Mouse (Mus musculus): Measurements from ENCODE around the gene Ak5. TPM values are rescaled to one million over a fixed set of nuclear protein-coding genes. Genes with fewer than 3 reads are reported as not detected.

Gene Ak5
- total and polyA plus RNA-seq, 2 experiments from 2014 or later = 14.6 to 27.2 TPM

GRCm38 (mm10) chr3:152507900-152508299 is 160.3 kb downstream of the Ak5 start:
- H3K4me2 ChIP-seq (ENCODE audit: low read depth) = no peak overlapping the region
- no peaks in the 10 kb centered on the region for H3K4me1 ChIP-seq (ENCODE audit: insufficient read depth)
- no peaks in the 10 kb centered on the region for H3K9me3 ChIP-seq (ENCODE audit: low read length)
- ATAC-seq (no peak), DNase-seq (no peak)
- H3K27ac ChIP-seq (ENCODE audit: low read depth, low read length) = no peak overlapping the region
- WGBS = 82% methylated on average over 8 of the region's 8 CpGs
- H3K36me3 ChIP-seq (ENCODE audit: insufficient read depth) = no peaks in the 10 kb centered on the region
- no peak for TF ChIP-seq CTCF (IDR thresholded peaks at IDR 0.05; ENCODE audit: low read depth)
- no peak overlapping the region for H3K9ac ChIP-seq
- no peak overlapping the region for H3K4me3 ChIP-seq (ENCODE audit: low read depth, low read length)
- no peaks in the 10 kb centered on the region for H3K27me3 ChIP-seq (ENCODE audit: insufficient read depth, low read length)

- H3K4me1 ChIP-seq (ENCODE audit: insufficient read depth) = peaks cover 8% of the 10 kb centered on the region; the same call in 1 of the 2 replicates
- H3K4me2 ChIP-seq (ENCODE audit: low read depth) = no peak overlapping the region
- no peak overlapping the region for H3K9ac ChIP-seq
- no peaks in the 10 kb centered on the region for H3K27me3 ChIP-seq (ENCODE audit: insufficient read depth, low read length)
- no peak overlapping the region for H3K27ac ChIP-seq (ENCODE audit: low read depth, low read length)
- H3K4me3 ChIP-seq (ENCODE audit: low read depth, low read length) = no peak overlapping the region
- no peaks in the 10 kb centered on the region for H3K36me3 ChIP-seq (ENCODE audit: insufficient read depth)
- no peak for ATAC-seq
- no peak for TF ChIP-seq CTCF (IDR thresholded peaks at IDR 0.05; ENCODE audit: low read depth)
- no peak for DNase-seq
- no peaks in the 10 kb centered on the region for H3K9me3 ChIP-seq (ENCODE audit: low read length)
- 70% methylated on average over 2 of the region's 2 CpGs for WGBS
Measured at GRCm38 (mm10) chr3:152498968-152499696, 169.0 kb downstream of the Ak5 start.

GRCm38 (mm10) chr3:152497842-152498241 is 170.3 kb downstream of the Ak5 start:
- Histone ChIP-seq H3K4me2 (ENCODE audit: low read depth) (no peak overlapping the region), H3K4me3 (ENCODE audit: low read depth, low read length) (no peak overlapping the region), H3K4me1 (ENCODE audit: insufficient read depth) (peaks cover 8% of the 10 kb centered on the region; the same call in 1 of the 2 replicates), H3K27ac (ENCODE audit: low read depth, low read length) (no peak overlapping the region), H3K27me3 (ENCODE audit: insufficient read depth, low read length) (no peaks in the 10 kb centered on the region), H3K9ac (no peak overlapping the region), H3K9me3 (ENCODE audit: low read length) (no peaks in the 10 kb centered on the region), H3K36me3 (ENCODE audit: insufficient read depth) (no peaks in the 10 kb centered on the region)
- DNase-seq = no peak
- ATAC-seq = no peak
- no peak for TF ChIP-seq CTCF (IDR thresholded peaks at IDR 0.05; ENCODE audit: low read depth)
- WGBS = 86% methylated on average over 2 of the region's 2 CpGs

GRCm38 (mm10) chr3:152497084-152497483 is 171.1 kb downstream of the Ak5 start:
- Histone ChIP-seq H3K36me3 (ENCODE audit: insufficient read depth) (no peaks in the 10 kb centered on the region), H3K9me3 (ENCODE audit: low read length) (no peaks in the 10 kb centered on the region), H3K27ac (ENCODE audit: low read depth, low read length) (no peak overlapping the region), H3K4me2 (ENCODE audit: low read depth) (no peak overlapping the region), H3K9ac (no peak overlapping the region), H3K4me1 (ENCODE audit: insufficient read depth) (peaks cover 8% of the 10 kb centered on the region; the same call in 1 of the 2 replicates), H3K27me3 (ENCODE audit: insufficient read depth, low read length) (no peaks in the 10 kb centered on the region), H3K4me3 (ENCODE audit: low read depth, low read length) (no peak overlapping the region)
- WGBS = 71% methylated on average over 7 of the region's 7 CpGs
- DNase-seq = no peak
- no peak for TF ChIP-seq CTCF (IDR thresholded peaks at IDR 0.05; ENCODE audit: low read depth)
- no peak for ATAC-seq

GRCm38 (mm10) chr3:152495415-152495898 is 172.7 kb downstream of the Ak5 start:
- Histone ChIP-seq H3K36me3 (ENCODE audit: insufficient read depth) (no peaks in the 10 kb centered on the region), H3K4me3 (ENCODE audit: low read depth, low read length) (no peak overlapping the region), H3K27ac (ENCODE audit: low read depth, low read length) (no peak overlapping the region), H3K9ac (no peak overlapping the region), H3K4me1 (ENCODE audit: insufficient read depth) (peaks cover 8% of the 10 kb centered on the region; the same call in 1 of the 2 replicates), H3K9me3 (ENCODE audit: low read length) (no peaks in the 10 kb centered on the region), H3K4me2 (ENCODE audit: low read depth) (no peak overlapping the region), H3K27me3 (ENCODE audit: insufficient read depth, low read length) (no peaks in the 10 kb centered on the region)
- no peak for DNase-seq
- WGBS = 37% methylated on average over 8 of the region's 8 CpGs
- peak; percentile 61 for ATAC-seq
- TF ChIP-seq CTCF (IDR thresholded peaks at IDR 0.05; ENCODE audit: low read depth) = no peak

- no peak for TF ChIP-seq CTCF (IDR thresholded peaks at IDR 0.05; ENCODE audit: low read depth)
- no peak overlapping the region for H3K27ac ChIP-seq (ENCODE audit: low read depth, low read length)
- no peak overlapping the region for H3K4me2 ChIP-seq (ENCODE audit: low read depth)
- DNase-seq (no peak), ATAC-seq (peak; percentile 61; the same call in 1 of the 2 replicates)
- H3K4me3 ChIP-seq (ENCODE audit: low read depth, low read length) = no peak overlapping the region
- H3K4me1 ChIP-seq (ENCODE audit: insufficient read depth) = peaks cover 8% of the 10 kb centered on the region; the same call in 1 of the 2 replicates
- no peaks in the 10 kb centered on the region for H3K9me3 ChIP-seq (ENCODE audit: low read length)
- 44% methylated on average over 12 of the region's 12 CpGs for WGBS
- H3K27me3 ChIP-seq (ENCODE audit: insufficient read depth, low read length) = no peaks in the 10 kb centered on the region
- no peak overlapping the region for H3K9ac ChIP-seq
- H3K36me3 ChIP-seq (ENCODE audit: insufficient read depth) = no peaks in the 10 kb centered on the region
Measured at GRCm38 (mm10) chr3:152494667-152495360, 173.3 kb downstream of the Ak5 start.

- no peak overlapping the region for H3K27ac ChIP-seq (ENCODE audit: low read depth, low read length)
- no peak overlapping the region for H3K4me3 ChIP-seq (ENCODE audit: low read depth, low read length)
- 43% methylated on average over 2 of the region's 2 CpGs for WGBS
- no peak overlapping the region for H3K9ac ChIP-seq
- peak; percentile 65; the same call in 1 of the 2 replicates for ATAC-seq
- no peaks in the 10 kb centered on the region for H3K9me3 ChIP-seq (ENCODE audit: low read length)
- H3K36me3 ChIP-seq (ENCODE audit: insufficient read depth) = no peaks in the 10 kb centered on the region
- DNase-seq = no peak
- no peak for TF ChIP-seq CTCF (IDR thresholded peaks at IDR 0.05; ENCODE audit: low read depth)
- H3K4me1 ChIP-seq (ENCODE audit: insufficient read depth) = peaks cover 8% of the 10 kb centered on the region; the same call in 1 of the 2 replicates
- H3K4me2 ChIP-seq (ENCODE audit: low read depth) = no peak overlapping the region
- no peaks in the 10 kb centered on the region for H3K27me3 ChIP-seq (ENCODE audit: insufficient read depth, low read length)
Measured at GRCm38 (mm10) chr3:152493813-152494212, 174.3 kb downstream of the Ak5 start.

All from forebrain, postnatal 0 days (tissue).